Mouse (Mus musculus): ENCODE results near the gene Spef2. TPM values are rescaled to one million over a fixed set of nuclear protein-coding genes. Genes with fewer than 3 reads are reported as not detected.

The Spef2 gene
- polyA plus RNA-seq, 1 experiment from 2014 or later = 2.0 TPM

- H3K4me1 ChIP-seq (ENCODE audit: control insufficient read depth, insufficient read depth, low read length) = no peaks in the 10 kb centered on the region
- 81% methylated on average over 4 of the region's 4 CpGs for WGBS
Observed at GRCm38 (mm10) chr15:9608177-9608576, 140.5 kb downstream of the Spef2 start.

GRCm38 (mm10) chr15:9600088-9600455 lies 148.6 kb downstream of the Spef2 start:
- WGBS = 96% methylated on average over 6 of the region's 6 CpGs
- H3K27ac ChIP-seq (ENCODE audit: low read depth, low read length) = no peak overlapping the region
- no peaks in the 10 kb centered on the region for H3K27me3 ChIP-seq (ENCODE audit: control insufficient read depth, insufficient read depth, low read length)
- no peaks in the 10 kb centered on the region for H3K36me3 ChIP-seq (ENCODE audit: control insufficient read depth, insufficient read depth, low read length)
- no peak overlapping the region for H3K4me3 ChIP-seq (ENCODE audit: low read depth, low read length)
- no peak overlapping the region for H3K9ac ChIP-seq (replicated peaks; ENCODE audit: low read depth, low read length)
- no peaks in the 10 kb centered on the region for H3K9me3 ChIP-seq (ENCODE audit: control insufficient read depth, low read length)
- no peak for ATAC-seq (ENCODE audit: low read depth)
- H3K4me2 ChIP-seq (ENCODE audit: low read depth, low read length) = no peak overlapping the region
- H3K4me1 ChIP-seq (ENCODE audit: control insufficient read depth, insufficient read depth, low read length) = no peaks in the 10 kb centered on the region

More at GRCm38 (mm10) chr15:9608177-9608576, 140.5 kb downstream of the Spef2 start:
- Histone ChIP-seq H3K9ac (replicated peaks; ENCODE audit: low read depth, low read length) (no peak overlapping the region), H3K36me3 (ENCODE audit: control insufficient read depth, insufficient read depth, low read length) (no peaks in the 10 kb centered on the region), H3K27me3 (ENCODE audit: control insufficient read depth, insufficient read depth, low read length) (no peaks in the 10 kb centered on the region), H3K9me3 (ENCODE audit: control insufficient read depth, low read length) (no peaks in the 10 kb centered on the region), H3K27ac (ENCODE audit: low read depth, low read length) (no peak overlapping the region), H3K4me2 (ENCODE audit: low read depth, low read length) (no peak overlapping the region), H3K4me3 (ENCODE audit: low read depth, low read length) (no peak overlapping the region)
- no peak for ATAC-seq (ENCODE audit: low read depth)

- Histone ChIP-seq H3K4me2 (ENCODE audit: low read depth, low read length) (no peak overlapping the region), H3K9me3 (ENCODE audit: control insufficient read depth, low read length) (no peaks in the 10 kb centered on the region), H3K9ac (replicated peaks; ENCODE audit: low read depth, low read length) (no peak overlapping the region), H3K27me3 (ENCODE audit: control insufficient read depth, insufficient read depth, low read length) (no peaks in the 10 kb centered on the region), H3K4me3 (ENCODE audit: low read depth, low read length) (no peak overlapping the region), H3K4me1 (ENCODE audit: control insufficient read depth, insufficient read depth, low read length) (no peaks in the 10 kb centered on the region), H3K27ac (ENCODE audit: low read depth, low read length) (no peak overlapping the region), H3K36me3 (ENCODE audit: control insufficient read depth, insufficient read depth, low read length) (no peaks in the 10 kb centered on the region)
- ATAC-seq (ENCODE audit: low read depth) = no peak
- WGBS = 88% methylated on average over 12 of the region's 12 CpGs
Observed at GRCm38 (mm10) chr15:9599382-9600087, 149.1 kb downstream of the Spef2 start.

GRCm38 (mm10) chr15:9596298-9597060 lies 152.2 kb downstream of the Spef2 start:
- no peaks in the 10 kb centered on the region for H3K27me3 ChIP-seq (ENCODE audit: control insufficient read depth, insufficient read depth, low read length)
- no peaks in the 10 kb centered on the region for H3K4me1 ChIP-seq (ENCODE audit: control insufficient read depth, insufficient read depth, low read length)
- no peaks in the 10 kb centered on the region for H3K9me3 ChIP-seq (ENCODE audit: control insufficient read depth, low read length)
- no peak overlapping the region for H3K27ac ChIP-seq (ENCODE audit: low read depth, low read length)
- no peak overlapping the region for H3K4me3 ChIP-seq (ENCODE audit: low read depth, low read length)
- no peak overlapping the region for H3K4me2 ChIP-seq (ENCODE audit: low read depth, low read length)
- H3K9ac ChIP-seq (replicated peaks; ENCODE audit: low read depth, low read length) = no peak overlapping the region
- WGBS = 91% methylated on average over 6 of the region's 6 CpGs
- no peak for ATAC-seq (ENCODE audit: low read depth)
- H3K36me3 ChIP-seq (ENCODE audit: control insufficient read depth, insufficient read depth, low read length) = no peaks in the 10 kb centered on the region

- Histone ChIP-seq H3K27me3 (ENCODE audit: control insufficient read depth, insufficient read depth, low read length) (no peaks in the 10 kb centered on the region), H3K4me2 (ENCODE audit: low read depth, low read length) (no peak overlapping the region), H3K27ac (ENCODE audit: low read depth, low read length) (no peak overlapping the region), H3K4me3 (ENCODE audit: low read depth, low read length) (no peak overlapping the region), H3K36me3 (ENCODE audit: control insufficient read depth, insufficient read depth, low read length) (no peaks in the 10 kb centered on the region), H3K9me3 (ENCODE audit: control insufficient read depth, low read length) (no peaks in the 10 kb centered on the region), H3K9ac (replicated peaks; ENCODE audit: low read depth, low read length) (no peak overlapping the region), H3K4me1 (ENCODE audit: control insufficient read depth, insufficient read depth, low read length) (no peaks in the 10 kb centered on the region)
- no peak for ATAC-seq (ENCODE audit: low read depth)
- WGBS = 84% methylated on average over 4 of the region's 4 CpGs
Observed at GRCm38 (mm10) chr15:9589939-9590338, 158.7 kb downstream of the Spef2 start.

GRCm38 (mm10) chr15:9580470-9581280 lies 168.0 kb downstream of the Spef2 start:
- Histone ChIP-seq H3K4me3 (ENCODE audit: low read depth, low read length) (no peak overlapping the region), H3K36me3 (ENCODE audit: control insufficient read depth, insufficient read depth, low read length) (no peaks in the 10 kb centered on the region), H3K27ac (ENCODE audit: low read depth, low read length) (no peak overlapping the region), H3K4me1 (ENCODE audit: control insufficient read depth, insufficient read depth, low read length) (no peaks in the 10 kb centered on the region), H3K9ac (replicated peaks; ENCODE audit: low read depth, low read length) (no peak overlapping the region), H3K9me3 (ENCODE audit: control insufficient read depth, low read length) (no peaks in the 10 kb centered on the region), H3K27me3 (ENCODE audit: control insufficient read depth, insufficient read depth, low read length) (no peaks in the 10 kb centered on the region), H3K4me2 (ENCODE audit: low read depth, low read length) (no peak overlapping the region)
- no peak for ATAC-seq (ENCODE audit: low read depth)
- WGBS = 87% methylated on average over 11 of the region's 11 CpGs

GRCm38 (mm10) chr15:9577303-9577702 lies 171.4 kb downstream of the Spef2 start:
- H3K4me3 ChIP-seq (ENCODE audit: low read depth, low read length) = no peak overlapping the region
- no peaks in the 10 kb centered on the region for H3K4me1 ChIP-seq (ENCODE audit: control insufficient read depth, insufficient read depth, low read length)
- no peak for ATAC-seq (ENCODE audit: low read depth)
- H3K27me3 ChIP-seq (ENCODE audit: control insufficient read depth, insufficient read depth, low read length) = no peaks in the 10 kb centered on the region
- no peak overlapping the region for H3K27ac ChIP-seq (ENCODE audit: low read depth, low read length)
- H3K36me3 ChIP-seq (ENCODE audit: control insufficient read depth, insufficient read depth, low read length) = no peaks in the 10 kb centered on the region
- H3K9me3 ChIP-seq (ENCODE audit: control insufficient read depth, low read length) = no peaks in the 10 kb centered on the region
- WGBS = 84% methylated on average over 4 of the region's 4 CpGs
- no peak overlapping the region for H3K9ac ChIP-seq (replicated peaks; ENCODE audit: low read depth, low read length)
- no peak overlapping the region for H3K4me2 ChIP-seq (ENCODE audit: low read depth, low read length)

GRCm38 (mm10) chr15:9574796-9575195 lies 173.9 kb downstream of the Spef2 start:
- H3K9me3 ChIP-seq (ENCODE audit: control insufficient read depth, low read length) = no peaks in the 10 kb centered on the region
- H3K36me3 ChIP-seq (ENCODE audit: control insufficient read depth, insufficient read depth, low read length) = no peaks in the 10 kb centered on the region
- no peak overlapping the region for H3K27ac ChIP-seq (ENCODE audit: low read depth, low read length)
- no peak overlapping the region for H3K9ac ChIP-seq (replicated peaks; ENCODE audit: low read depth, low read length)
- H3K4me1 ChIP-seq (ENCODE audit: control insufficient read depth, insufficient read depth, low read length) = no peaks in the 10 kb centered on the region
- no peak overlapping the region for H3K4me3 ChIP-seq (ENCODE audit: low read depth, low read length)
- no peaks in the 10 kb centered on the region for H3K27me3 ChIP-seq (ENCODE audit: control insufficient read depth, insufficient read depth, low read length)
- H3K4me2 ChIP-seq (ENCODE audit: low read depth, low read length) = no peak overlapping the region
- ATAC-seq (ENCODE audit: low read depth) = no peak
- 91% methylated on average over 5 of the region's 5 CpGs for WGBS

GRCm38 (mm10) chr15:9573361-9573760 lies 175.3 kb downstream of the Spef2 start:
- no peak overlapping the region for H3K9ac ChIP-seq (replicated peaks; ENCODE audit: low read depth, low read length)
- no peaks in the 10 kb centered on the region for H3K9me3 ChIP-seq (ENCODE audit: control insufficient read depth, low read length)
- H3K36me3 ChIP-seq (ENCODE audit: control insufficient read depth, insufficient read depth, low read length) = no peaks in the 10 kb centered on the region
- H3K4me1 ChIP-seq (ENCODE audit: control insufficient read depth, insufficient read depth, low read length) = no peaks in the 10 kb centered on the region
- no peak overlapping the region for H3K4me3 ChIP-seq (ENCODE audit: low read depth, low read length)
- no peak for ATAC-seq (ENCODE audit: low read depth)
- H3K27ac ChIP-seq (ENCODE audit: low read depth, low read length) = no peak overlapping the region
- no peaks in the 10 kb centered on the region for H3K27me3 ChIP-seq (ENCODE audit: control insufficient read depth, insufficient read depth, low read length)
- 86% methylated on average over 4 of the region's 4 CpGs for WGBS
- no peak overlapping the region for H3K4me2 ChIP-seq (ENCODE audit: low read depth, low read length)
